Mouse (Mus musculus) cerebellum, adult 2 months (tissue): ENCODE measurements around the gene Etl4. TPM values are rescaled to one million over a fixed set of nuclear protein-coding genes. Genes with fewer than 3 reads are reported as not detected.
"Not testable (repeated sequence)": the region's sequence is repeated elsewhere in the genome, so short reads cannot be mapped to it uniquely, and the experiment has no call there.

Source experiments
- DNase-seq, 2 experiments: peaks; one replicate each; pipeline ENCODE4 v3.0.0; 2021
- H3K27ac ChIP-seq: fragments of 200-500 bp; 2 replicates; pipeline ENCODE4 v1.5.1; 2012; ENCODE audit warnings: low read length, control low read depth, inconsistent platforms; ENCODE audit not compliant: insufficient read depth
- H3K27me3 ChIP-seq: fragments of 200-500 bp; 2 replicates; pipeline ENCODE4 v1.6.1; 2012; ENCODE audit warnings: inconsistent platforms, mild to moderate bottlenecking, low read length, moderate library complexity; ENCODE audit not compliant: control insufficient read depth, insufficient read depth
- H3K4me1 ChIP-seq: fragments of 200-500 bp; 2 replicates; pipeline ENCODE4 v1.6.1; 2011; ENCODE audit warnings: low read length; ENCODE audit not compliant: control insufficient read depth, insufficient read depth
- H3K4me3 ChIP-seq: fragments of 200-500 bp; replicated peaks from 2 replicates; pipeline ENCODE3; 2011; ENCODE audit warnings: mild to moderate bottlenecking, low read depth, low read length, control low read depth; ENCODE audit not compliant: insufficient read depth
- CTCF ChIP-seq: fragments of 200-500 bp; IDR thresholded peaks from 2 replicates; pipeline ENCODE4 v1.5.1; 2011; ENCODE audit warnings: low read depth, mild to moderate bottlenecking, control low read depth, low read length, moderate library complexity, borderline replicate concordance; ENCODE audit not compliant: insufficient read depth
- POLR2A ChIP-seq: fragments of 200-500 bp; IDR thresholded peaks from 2 replicates; pipeline ENCODE4 v1.6.1; 2011; ENCODE audit warnings: low read length, control low read depth, borderline replicate concordance; ENCODE audit not compliant: insufficient read depth
- WGBS: fragments of 180-500 bp; shearing (Covaris S2); methylation state at CpG from one replicate; pipeline ENCODE4 v1.1.7; 2018; 5-methylcytosine and 5-hydroxymethylcytosine counted together
- polyA plus RNA-seq: library from polyadenylated mRNA; depleted of rRNA; stranded (reverse); fragments of >200 nt; gene quantifications from 2 replicates; pipeline ENCODE4 v1.2.3, GENCODE M21; 2012

The Etl4 gene
- polyA plus RNA-seq, 1 experiment = 40.1 TPM

- H3K27ac ChIP-seq = no peak overlapping the region
- no peak for TF ChIP-seq POLR2A
- no peak for TF ChIP-seq CTCF
- no peak overlapping the region for H3K4me3 ChIP-seq
- H3K4me1 ChIP-seq = no peaks in the 10 kb centered on the region
- no peaks in the 10 kb centered on the region for H3K27me3 ChIP-seq
- peak; percentile 31 to 50 for DNase-seq
- WGBS = 7% methylated on average over 5 of the region's 5 CpGs
These were observed 258.0 kb downstream of the Etl4 start for GRCm38 (mm10) chr2:20167566-20167965.

- 92% methylated on average over 4 of the region's 4 CpGs for WGBS
- DNase-seq = no peak
These were observed 258.6 kb downstream of the Etl4 start for GRCm38 (mm10) chr2:20168156-20168555.

GRCm38 (mm10) chr2:20176456-20177184 lies 267.0 kb downstream of the Etl4 start:
- DNase-seq, H3K4me3 ChIP-seq, H3K4me1 ChIP-seq, H3K27me3 ChIP-seq, H3K27ac ChIP-seq: not testable (repeated sequence)
- 76% methylated on average over 6 of the region's 6 CpGs for WGBS

More at GRCm38 (mm10) chr2:20168156-20168555, 258.6 kb downstream of the Etl4 start:
- no peak for TF ChIP-seq POLR2A
- TF ChIP-seq CTCF = no peak
- Histone ChIP-seq H3K27ac (no peak overlapping the region), H3K4me1 (no peaks in the 10 kb centered on the region), H3K27me3 (no peaks in the 10 kb centered on the region), H3K4me3 (no peak overlapping the region)

DNA sequence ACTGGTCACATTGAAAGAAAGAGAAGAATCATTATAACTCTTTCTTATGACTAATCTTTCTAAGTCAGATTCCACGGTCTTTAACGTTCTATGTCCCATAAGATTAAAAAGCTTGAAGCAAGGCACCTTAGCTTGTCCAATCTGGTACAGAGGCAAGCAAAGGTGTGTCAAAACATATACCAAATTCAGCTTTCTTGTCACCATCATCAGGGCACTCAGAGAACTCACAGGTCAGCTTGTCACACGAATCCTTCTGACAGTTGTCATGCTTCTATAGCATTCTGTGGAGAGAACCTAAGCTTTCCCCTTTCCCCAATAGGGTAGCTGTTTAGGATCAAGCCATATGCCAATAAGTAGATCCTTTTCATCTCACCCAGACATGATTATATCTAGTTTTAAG lies 267.7 kb downstream of the Etl4 start:
- H3K27ac ChIP-seq, DNase-seq, H3K4me1 ChIP-seq, H3K4me3 ChIP-seq, H3K27me3 ChIP-seq: not testable (repeated sequence)
- WGBS = 89% methylated on average over 3 of the region's 3 CpGs

DNA sequence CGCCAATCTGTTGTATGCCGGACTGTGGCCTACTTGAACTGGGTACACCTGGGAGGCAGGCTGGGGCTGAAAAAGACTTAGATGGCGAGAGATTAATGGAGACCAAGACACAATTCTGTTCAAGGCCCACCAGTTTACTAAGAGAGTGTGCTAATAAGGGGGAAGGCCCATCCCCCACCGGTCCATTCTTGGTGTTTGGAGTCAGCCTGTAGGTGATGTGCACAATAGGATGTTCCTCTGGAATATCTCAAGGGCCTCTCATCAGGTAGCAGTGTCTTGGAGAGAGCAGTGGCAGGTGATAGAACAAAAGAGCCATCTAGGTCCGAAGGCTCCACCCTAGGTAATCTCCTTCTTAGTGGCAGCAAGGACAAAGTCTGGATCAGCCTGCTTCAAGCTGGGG lies 271.0 kb downstream of the Etl4 start:
- WGBS = 90% methylated on average over 5 of the region's 5 CpGs
- H3K27ac ChIP-seq, H3K27me3 ChIP-seq, H3K4me3 ChIP-seq, H3K4me1 ChIP-seq, DNase-seq: not testable (repeated sequence)

GRCm38 (mm10) chr2:20187223-20187622 lies 277.6 kb downstream of the Etl4 start:
- 85% methylated on average over 7 of the region's 7 CpGs for WGBS
- H3K4me1 ChIP-seq, H3K27ac ChIP-seq, DNase-seq, H3K27me3 ChIP-seq, H3K4me3 ChIP-seq: not testable (repeated sequence)

GRCm38 (mm10) chr2:20203011-20203410 lies 293.4 kb downstream of the Etl4 start:
- Histone ChIP-seq H3K4me1 (no peaks in the 10 kb centered on the region), H3K27me3 (no peaks in the 10 kb centered on the region), H3K4me3 (no peak overlapping the region), H3K27ac (no peak overlapping the region)
- 79% methylated on average over 7 of the region's 7 CpGs for WGBS
- no peak for DNase-seq
- TF ChIP-seq CTCF = no peak
- no peak for TF ChIP-seq POLR2A

DNA sequence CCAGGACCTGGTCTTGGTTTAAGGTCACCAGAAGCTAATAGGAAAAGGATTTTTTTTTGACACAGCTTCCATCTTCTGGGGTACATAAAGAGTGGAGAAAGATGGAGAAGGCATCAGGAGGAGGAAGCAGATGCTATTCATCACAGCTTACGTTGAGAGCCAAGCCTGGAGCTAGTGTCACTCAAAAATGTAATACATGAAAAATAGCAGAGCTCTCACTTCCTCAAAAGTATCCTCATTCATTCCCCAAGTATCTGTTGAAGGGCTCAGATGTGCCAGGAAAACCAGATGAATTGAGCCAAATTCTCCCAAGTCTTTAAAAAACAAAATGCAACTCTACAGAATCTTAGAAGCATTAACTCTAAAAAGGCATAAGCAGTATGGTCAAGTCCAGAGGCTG lies 297.1 kb downstream of the Etl4 start:
- H3K27me3 ChIP-seq = no peaks in the 10 kb centered on the region
- H3K27ac ChIP-seq = no peak overlapping the region
- no peak overlapping the region for H3K4me3 ChIP-seq
- WGBS = 59% methylated on average over 1 of the region's 1 CpGs
- DNase-seq = no peak
- no peaks in the 10 kb centered on the region for H3K4me1 ChIP-seq
- TF ChIP-seq POLR2A (no peak), CTCF (no peak)

GRCm38 (mm10) chr2:20208683-20209194 lies 299.2 kb downstream of the Etl4 start:
- H3K27me3 ChIP-seq = no peaks in the 10 kb centered on the region
- 20% methylated on average over 3 of the region's 3 CpGs for WGBS
- H3K4me1 ChIP-seq = no peaks in the 10 kb centered on the region
- TF ChIP-seq POLR2A (no peak), CTCF (no peak)
- DNase-seq = peak in 1 of 2 experiments; percentile 25
- no peak overlapping the region for H3K27ac ChIP-seq
- no peak overlapping the region for H3K4me3 ChIP-seq
